Mouse (Mus musculus): ENCODE measurements around the gene Ifitm6. TPM values are rescaled to one million over a fixed set of nuclear protein-coding genes. Genes with fewer than 3 reads are reported as not detected.
"Not testable (repeated sequence)": the region's sequence is repeated elsewhere in the genome, so short reads cannot be mapped to it uniquely, and the experiment has no call there.

Ifitm6 gene
- polyA plus RNA-seq (2012; rRNA removed) = 4.7 and 5.9 TPM in 2 replicates

DNA sequence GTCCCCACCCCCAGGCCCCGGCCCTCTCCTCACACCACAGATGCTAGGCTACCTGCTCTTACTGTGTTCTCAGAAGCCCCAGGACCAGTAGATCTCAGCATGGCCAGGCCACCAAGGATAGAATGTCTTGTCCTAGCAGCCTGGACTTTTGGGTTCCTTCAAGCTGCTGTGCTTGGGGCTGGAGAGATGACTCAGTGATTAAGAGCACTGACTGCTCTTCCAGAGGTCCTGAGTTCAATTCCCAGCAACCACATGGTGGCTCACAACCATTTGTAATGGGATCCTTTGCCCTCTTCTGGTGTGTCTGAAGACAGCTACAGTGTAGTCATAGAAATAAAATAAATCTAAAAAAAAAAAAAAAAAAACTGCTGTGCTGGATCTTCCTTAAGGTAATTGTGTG is at the start of gene Ifitm6:
TSS of gene Ifitm6 (minus strand) at position 101 of the 400 bp plus-strand sequence.
- WGBS = 82% methylated on average over 1 of the region's 1 CpGs
- H3K27me3 ChIP-seq (ENCODE audit: control insufficient read depth, insufficient read depth, low read length); DNase-seq; H3K4me3 ChIP-seq (ENCODE audit: control insufficient read depth, insufficient read depth, low read length); H3K36me3 ChIP-seq (ENCODE audit: control insufficient read depth, insufficient read depth, low read length); H3K4me1 ChIP-seq (replicated peaks; ENCODE audit: control insufficient read depth, insufficient read depth, low read length); H3K27ac ChIP-seq (ENCODE audit: control insufficient read depth, insufficient read depth, low read length): not testable (repeated sequence)

DNA sequence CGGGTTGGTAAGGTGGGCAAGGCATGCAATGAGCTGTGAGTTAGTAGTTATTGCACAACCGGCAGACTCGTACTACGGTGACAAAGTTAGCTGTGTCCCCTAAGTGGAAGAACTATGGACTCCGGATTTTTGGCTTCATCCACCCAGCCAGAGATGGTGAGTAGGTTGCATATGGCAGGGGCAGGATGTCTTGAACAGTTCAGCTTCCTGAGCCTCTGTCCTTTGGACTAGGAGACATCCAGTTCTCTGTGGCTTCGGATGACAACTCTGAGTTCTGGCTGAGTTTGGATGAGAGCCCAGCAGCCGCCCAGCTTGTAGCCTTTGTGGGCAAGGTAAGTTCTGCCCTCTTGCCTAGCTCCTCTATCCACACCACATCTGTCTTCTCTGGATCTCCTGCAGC is 46.9 kb upstream of the Ifitm6 start:
- 85% methylated on average over 7 of the region's 7 CpGs for WGBS
- no peaks in the 10 kb centered on the region for H3K36me3 ChIP-seq (ENCODE audit: control insufficient read depth, insufficient read depth, low read length)
- H3K4me3 ChIP-seq (ENCODE audit: control insufficient read depth, insufficient read depth, low read length) = no peak overlapping the region
- TF ChIP-seq POLR2A (IDR thresholded peaks at IDR 0.05; ENCODE audit: control insufficient read depth, extremely low read depth, insufficient read depth, low read length, poor library complexity) = no peak
- TF ChIP-seq CTCF (IDR thresholded peaks at IDR 0.05; ENCODE audit: borderline replicate concordance, control insufficient read depth, extremely low read depth, insufficient read depth, low read length, poor library complexity) = no peak
- H3K4me1 ChIP-seq (replicated peaks; ENCODE audit: control insufficient read depth, insufficient read depth, low read length) = peaks cover 26% of the 10 kb centered on the region
- H3K27ac ChIP-seq (ENCODE audit: control insufficient read depth, insufficient read depth, low read length) = no peak overlapping the region
- DNase-seq = no peak
- peaks cover 6% of the 10 kb centered on the region; the same call in 1 of the 2 replicates for H3K27me3 ChIP-seq (ENCODE audit: control insufficient read depth, insufficient read depth, low read length)

DNA sequence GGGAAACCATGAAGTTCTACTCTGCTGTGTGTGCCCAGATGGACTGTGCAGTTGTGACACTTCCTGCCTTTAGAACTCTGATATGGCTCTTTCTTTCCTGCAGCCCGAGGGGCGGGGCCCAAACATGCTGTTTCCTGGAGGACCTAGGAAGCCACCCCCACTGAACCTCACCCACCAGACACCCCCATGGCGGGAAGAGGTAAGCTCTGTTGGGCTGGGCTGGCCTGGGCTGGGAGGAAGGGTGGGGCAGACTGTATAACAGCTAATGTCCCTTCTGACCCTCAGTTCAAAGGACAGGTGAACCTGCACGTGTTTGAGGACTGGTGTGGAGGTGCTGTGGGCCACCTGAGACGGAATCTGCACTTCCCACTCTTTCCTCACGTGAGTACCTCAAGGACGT is 46.5 kb upstream of the Ifitm6 start:
- Histone ChIP-seq H3K27me3 (ENCODE audit: control insufficient read depth, insufficient read depth, low read length) (peaks cover 6% of the 10 kb centered on the region; the same call in 1 of the 2 replicates), H3K27ac (ENCODE audit: control insufficient read depth, insufficient read depth, low read length) (no peak overlapping the region), H3K36me3 (ENCODE audit: control insufficient read depth, insufficient read depth, low read length) (no peaks in the 10 kb centered on the region), H3K4me1 (replicated peaks; ENCODE audit: control insufficient read depth, insufficient read depth, low read length) (peaks cover 27% of the 10 kb centered on the region), H3K4me3 (ENCODE audit: control insufficient read depth, insufficient read depth, low read length) (no peak overlapping the region)
- 43% methylated on average over 7 of the region's 7 CpGs for WGBS
- DNase-seq = peak; percentile 21
- TF ChIP-seq CTCF (IDR thresholded peaks at IDR 0.05; ENCODE audit: borderline replicate concordance, control insufficient read depth, extremely low read depth, insufficient read depth, low read length, poor library complexity) = no peak

DNA sequence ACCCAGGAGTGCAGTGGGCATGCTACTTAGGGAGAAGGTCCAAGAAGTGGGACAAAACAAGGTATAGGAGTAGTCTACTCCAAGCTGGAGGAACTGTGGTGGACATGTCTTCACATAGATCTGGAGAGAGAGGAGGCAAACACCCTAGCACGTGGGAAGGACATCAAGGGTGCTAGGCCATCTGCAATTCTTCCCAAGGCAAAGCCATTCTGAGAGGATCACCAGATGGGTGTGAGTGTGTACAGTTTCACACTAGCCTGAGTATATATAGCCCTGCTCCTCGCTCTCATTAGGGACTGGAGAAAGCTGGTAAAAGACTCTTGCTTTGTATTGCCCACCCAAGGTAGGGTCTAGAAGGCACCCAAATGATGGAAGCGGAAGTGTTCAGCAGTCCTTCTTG is 45.6 kb upstream of the Ifitm6 start:
- peaks cover 27% of the 10 kb centered on the region for H3K4me1 ChIP-seq (replicated peaks; ENCODE audit: control insufficient read depth, insufficient read depth, low read length)
- TF ChIP-seq CTCF (IDR thresholded peaks at IDR 0.05; ENCODE audit: borderline replicate concordance, control insufficient read depth, extremely low read depth, insufficient read depth, low read length, poor library complexity) = no peak
- TF ChIP-seq POLR2A (IDR thresholded peaks at IDR 0.05; ENCODE audit: control insufficient read depth, extremely low read depth, insufficient read depth, low read length, poor library complexity) = no peak
- no peak overlapping the region for H3K27ac ChIP-seq (ENCODE audit: control insufficient read depth, insufficient read depth, low read length)
- H3K27me3 ChIP-seq (ENCODE audit: control insufficient read depth, insufficient read depth, low read length) = peaks cover 6% of the 10 kb centered on the region; the same call in 1 of the 2 replicates
- no peak for DNase-seq
- no peak overlapping the region for H3K4me3 ChIP-seq (ENCODE audit: control insufficient read depth, insufficient read depth, low read length)
- H3K36me3 ChIP-seq (ENCODE audit: control insufficient read depth, insufficient read depth, low read length) = no peaks in the 10 kb centered on the region
- whole genome bisulfite sequencing = 97% methylated on average over 3 of the region's 3 CpGs

DNA sequence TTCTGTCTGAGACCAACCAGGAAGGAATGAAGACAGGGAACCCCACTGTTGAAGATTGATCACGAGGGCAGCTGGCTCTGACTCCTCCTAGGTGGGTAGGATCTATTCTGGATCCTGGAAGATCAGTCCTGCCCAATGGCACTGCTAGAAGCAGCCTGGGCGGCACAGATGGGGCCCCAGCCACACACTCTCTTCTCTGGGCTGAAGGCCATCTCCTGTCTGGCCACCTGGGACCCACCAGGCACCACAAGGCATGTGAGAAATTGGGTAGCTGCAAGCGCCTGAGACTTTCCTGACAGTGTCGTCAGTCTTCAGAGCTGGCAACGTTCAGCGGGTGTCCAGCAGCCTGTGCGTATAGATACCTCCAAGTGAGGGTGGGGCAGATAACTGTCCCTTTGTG is 44.8 kb upstream of the Ifitm6 start:
- no peak overlapping the region for H3K4me3 ChIP-seq (ENCODE audit: control insufficient read depth, insufficient read depth, low read length)
- H3K27ac ChIP-seq (ENCODE audit: control insufficient read depth, insufficient read depth, low read length) = no peak overlapping the region
- TF ChIP-seq CTCF (IDR thresholded peaks at IDR 0.05; ENCODE audit: borderline replicate concordance, control insufficient read depth, extremely low read depth, insufficient read depth, low read length, poor library complexity) (no peak), POLR2A (IDR thresholded peaks at IDR 0.05; ENCODE audit: control insufficient read depth, extremely low read depth, insufficient read depth, low read length, poor library complexity) (no peak)
- H3K36me3 ChIP-seq (ENCODE audit: control insufficient read depth, insufficient read depth, low read length) = no peaks in the 10 kb centered on the region
- H3K27me3 ChIP-seq (ENCODE audit: control insufficient read depth, insufficient read depth, low read length) = peaks cover 6% of the 10 kb centered on the region; the same call in 1 of the 2 replicates
- peaks cover 22% of the 10 kb centered on the region for H3K4me1 ChIP-seq (replicated peaks; ENCODE audit: control insufficient read depth, insufficient read depth, low read length)
- WGBS = 71% methylated on average over 7 of the region's 7 CpGs
- no peak for DNase-seq

DNA sequence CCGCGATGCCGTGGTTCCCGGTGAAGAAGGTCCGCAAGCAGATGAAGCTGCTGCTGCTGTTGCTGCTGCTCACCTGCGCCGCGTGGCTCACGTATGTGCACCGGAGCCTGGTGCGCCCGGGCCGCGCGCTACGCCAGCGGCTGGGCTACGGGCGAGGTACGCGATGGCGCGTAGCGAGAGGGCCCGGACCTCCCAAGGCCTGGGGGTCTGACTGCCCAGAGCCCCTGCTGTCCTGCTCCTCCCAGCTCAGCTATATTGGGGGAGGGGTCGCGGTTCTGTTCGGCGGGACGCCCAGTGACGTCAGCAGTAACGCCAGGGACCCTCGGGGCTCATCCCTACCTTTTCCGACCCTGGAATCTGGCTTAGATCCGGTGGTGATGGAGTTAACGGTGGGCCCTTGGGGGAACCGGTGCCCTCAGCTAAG is 43.6 kb upstream of the Ifitm6 start:
- peaks cover 22% of the 10 kb centered on the region for H3K4me1 ChIP-seq (replicated peaks; ENCODE audit: control insufficient read depth, insufficient read depth, low read length)
- no peak for TF ChIP-seq POLR2A (IDR thresholded peaks at IDR 0.05; ENCODE audit: control insufficient read depth, extremely low read depth, insufficient read depth, low read length, poor library complexity)
- no peak for TF ChIP-seq CTCF (IDR thresholded peaks at IDR 0.05; ENCODE audit: borderline replicate concordance, control insufficient read depth, extremely low read depth, insufficient read depth, low read length, poor library complexity)
- H3K4me3 ChIP-seq (ENCODE audit: control insufficient read depth, insufficient read depth, low read length) = no peak overlapping the region
- no peak overlapping the region for H3K27ac ChIP-seq (ENCODE audit: control insufficient read depth, insufficient read depth, low read length)
- DNase-seq = no peak
- no peaks in the 10 kb centered on the region for H3K36me3 ChIP-seq (ENCODE audit: control insufficient read depth, insufficient read depth, low read length)
- WGBS = 9% methylated on average over 37 of the region's 37 CpGs
- H3K27me3 ChIP-seq (ENCODE audit: control insufficient read depth, insufficient read depth, low read length) = peaks cover 6% of the 10 kb centered on the region; the same call in 1 of the 2 replicates

GRCm38 (mm10) chr7:141060426-141061242 is 42.9 kb upstream of the Ifitm6 start, which contains the start of gene B4galnt4:
Gene B4galnt4, plus strand, starts transcription at chr7:141061104.
- Histone ChIP-seq H3K27ac (ENCODE audit: control insufficient read depth, insufficient read depth, low read length) (no peak within 1 kb of the TSS), H3K4me1 (replicated peaks; ENCODE audit: control insufficient read depth, insufficient read depth, low read length) (peaks cover 22% of the 10 kb centered on the region), H3K36me3 (ENCODE audit: control insufficient read depth, insufficient read depth, low read length) (no peaks in the 10 kb centered on the region), H3K4me3 (ENCODE audit: control insufficient read depth, insufficient read depth, low read length) (peak within 1 kb of the TSS; percentile 3), H3K27me3 (ENCODE audit: control insufficient read depth, insufficient read depth, low read length) (peaks cover 6% of the 10 kb centered on the region; the same call in 1 of the 2 replicates)
- TF ChIP-seq CTCF (IDR thresholded peaks at IDR 0.05; ENCODE audit: borderline replicate concordance, control insufficient read depth, extremely low read depth, insufficient read depth, low read length, poor library complexity) = no peak
- TF ChIP-seq POLR2A (IDR thresholded peaks at IDR 0.05; ENCODE audit: control insufficient read depth, extremely low read depth, insufficient read depth, low read length, poor library complexity) = no peak
- 3% methylated on average over 72 of the region's 72 CpGs for WGBS
- peak; percentile 30 for DNase-seq
